Mouse (Mus musculus) forebrain, embryonic 15.5 days (tissue): ENCODE results near the gene Gm20816. TPM values are rescaled to one million over a fixed set of nuclear protein-coding genes. Genes with fewer than 3 reads are reported as not detected.
"Not testable (repeated sequence)": the region's sequence is repeated elsewhere in the genome, so short reads cannot be mapped to it uniquely, and the experiment has no call there.

Source experiments
- ATAC-seq: fragments of 200-750 bp; cut with Nextera tagmentation; replicated peaks from 2 replicates; pipeline ENCODE4 v1.8.0; 2017; ENCODE audit warnings: mild to moderate bottlenecking, moderate TSS enrichment, moderate library complexity
- H3K27ac ChIP-seq: fragments of 300-500 bp; sonication (generic); replicated peaks from 2 replicates; pipeline ENCODE4 v1.5.1; 2015; ENCODE audit warnings: mild to moderate bottlenecking, inconsistent platforms
- H3K27me3 ChIP-seq: fragments of 300-500 bp; sonication (generic); 2 replicates; pipeline ENCODE4 v1.6.1; 2015; ENCODE audit warnings: inconsistent platforms
- H3K36me3 ChIP-seq: fragments of 300-500 bp; sonication (generic); 2 replicates; pipeline ENCODE4 v1.6.1; 2015; ENCODE audit warnings: mild to moderate bottlenecking, inconsistent platforms
- H3K4me1 ChIP-seq: fragments of 300-500 bp; sonication (generic); 2 replicates; pipeline ENCODE4 v1.6.1; 2015; ENCODE audit warnings: inconsistent platforms
- H3K4me2 ChIP-seq: fragments of 300-500 bp; sonication (generic); replicated peaks from 2 replicates; pipeline ENCODE4 v1.6.1; 2015; ENCODE audit warnings: mild to moderate bottlenecking, inconsistent platforms
- H3K4me3 ChIP-seq: fragments of 300-500 bp; sonication (generic); 2 replicates; pipeline ENCODE4 v1.5.1; 2015; ENCODE audit warnings: mild to moderate bottlenecking, inconsistent platforms
- H3K9ac ChIP-seq: fragments of 300-500 bp; sonication (generic); replicated peaks from 2 replicates; pipeline ENCODE4 v1.6.1; 2015; ENCODE audit warnings: mild to moderate bottlenecking, inconsistent platforms
- H3K9me3 ChIP-seq: fragments of 300-500 bp; sonication (generic); 2 replicates; pipeline ENCODE4 v1.6.1; 2016; ENCODE audit warnings: inconsistent platforms
- WGBS: fragments of 180-500 bp; shearing (Covaris S2); methylation state at CpG from one replicate; pipeline ENCODE4 v1.1.7; 2015; ENCODE audit warnings: mixed read lengths; 5-methylcytosine and 5-hydroxymethylcytosine counted together
- polyA plus RNA-seq: library from polyadenylated mRNA; unstranded; fragments of >200 nt; fragmentation: Nextera tagmentation; extraction: Ambion mirVana; gene quantifications from 2 replicates; pipeline ENCODE4 v1.2.1, GENCODE M21; 2015

Gene Gm20816
- polyA plus RNA-seq, result not detected in 2 replicates

- not testable (repeated sequence) for H3K4me3 ChIP-seq, H3K27ac ChIP-seq, H3K27me3 ChIP-seq, H3K4me2 ChIP-seq, H3K4me1 ChIP-seq, H3K9ac ChIP-seq, H3K9me3 ChIP-seq, ATAC-seq, H3K36me3 ChIP-seq
- no CpG with 5 or more reads among the region's 3 CpGs for WGBS
Observed at GRCm38 (mm10) chrY:68537655-68538054, at the start of gene Gm20816. Gm20816 (plus strand) TSS chrY:68537955.

Other genes with a start within 250 kb of the Gm20816 start
- not detected in 2 replicates for gene Gm20937, start 243.1 kb upstream of the Gm20816 start, polyA plus RNA-seq